Mouse (Mus musculus) cerebellum, adult (tissue): Measurements from ENCODE around the gene Fbln1.

Experiments used
- ATAC-seq: cut with Nextera tagmentation; 2 replicates; pipeline ENCODE4 v1.9.2; 2017; ENCODE audit warnings: mild to moderate bottlenecking, moderate library complexity, mixed read lengths; ENCODE audit not compliant: insufficient number of reproducible peaks, low FRiP score, low TSS enrichment

Fbln1 gene

DNA sequence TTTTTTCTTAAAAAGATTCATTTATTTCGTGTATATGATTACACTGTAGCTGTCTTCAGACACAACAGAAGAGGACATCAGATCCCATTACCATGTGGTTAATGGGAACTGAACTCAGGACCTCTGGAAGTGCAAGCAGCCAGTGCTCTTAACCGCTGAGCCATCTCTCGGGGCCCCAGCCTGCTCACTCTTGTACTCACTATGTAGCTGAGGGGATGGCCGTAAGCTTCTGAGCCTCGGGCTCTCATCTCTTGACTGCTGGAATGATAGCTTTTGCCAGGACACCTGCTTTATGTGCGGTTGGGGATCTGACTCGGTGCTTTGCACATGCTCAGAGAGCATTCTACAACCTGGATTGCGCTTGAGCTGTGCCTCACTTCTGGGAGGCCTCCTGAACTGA lies 1.4 kb upstream of the Fbln1 start:
- ATAC-seq = no peak

DNA sequence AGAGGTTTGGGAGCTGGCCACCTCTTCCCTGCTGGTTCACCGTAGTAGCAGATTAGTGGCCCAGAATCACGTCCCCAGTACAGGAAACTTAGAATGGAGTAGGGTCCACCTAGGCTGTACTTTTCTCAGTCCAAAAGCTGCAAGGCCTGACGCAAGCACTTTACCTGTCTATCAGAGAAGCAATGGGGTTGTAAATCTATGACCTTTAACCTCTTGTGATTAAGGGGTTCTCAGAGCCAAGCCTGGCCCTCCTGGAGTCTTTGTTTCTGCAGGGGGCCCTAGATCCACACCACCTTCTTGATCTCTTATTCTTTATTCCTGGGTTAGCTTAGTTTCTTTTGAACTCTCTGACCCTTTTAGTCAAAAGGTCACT lies 940 bp downstream of the Fbln1 start:
- ATAC-seq = no peak

DNA sequence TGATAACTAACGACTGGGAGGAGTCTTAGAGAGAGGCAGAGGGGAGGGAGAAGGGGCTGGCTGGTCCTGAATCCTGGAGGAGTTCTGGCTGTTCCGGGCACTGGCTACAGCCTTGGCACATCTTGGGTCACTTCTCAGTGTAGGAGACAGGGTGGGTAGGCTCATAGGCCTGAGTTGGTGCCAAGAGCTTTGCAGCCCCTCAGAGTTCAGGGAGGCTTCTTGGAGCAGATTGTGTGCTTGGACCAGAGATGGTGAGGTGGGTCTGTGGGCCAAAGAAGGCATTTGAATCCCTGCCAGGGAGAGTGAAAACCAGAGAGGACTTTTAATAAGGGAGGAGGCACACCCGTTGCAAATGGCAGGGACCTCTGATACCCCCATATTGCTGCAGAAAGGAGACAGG lies 1.3 kb downstream of the Fbln1 start:
- no peak for ATAC-seq

DNA sequence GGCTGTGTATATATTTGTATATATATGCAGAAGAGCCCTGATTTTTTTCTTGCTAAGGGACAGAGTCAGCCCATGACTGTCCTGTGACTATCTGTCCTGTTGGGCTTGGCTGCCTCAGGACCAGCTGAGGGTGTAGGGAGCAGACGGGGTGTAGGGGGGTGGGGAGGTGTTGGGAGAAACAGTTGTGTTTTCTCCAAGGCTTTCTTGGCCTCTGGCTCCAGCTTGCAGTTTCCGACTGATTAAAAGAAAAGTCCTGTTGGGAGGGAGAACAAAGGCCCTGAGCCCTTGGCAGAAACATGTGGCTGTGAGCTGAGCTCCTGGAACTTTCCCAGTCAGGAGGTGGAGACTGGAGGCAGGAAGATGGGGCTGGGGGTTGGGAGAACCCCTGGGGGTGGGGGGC lies 2.0 kb downstream of the Fbln1 start:
- no peak for ATAC-seq

DNA sequence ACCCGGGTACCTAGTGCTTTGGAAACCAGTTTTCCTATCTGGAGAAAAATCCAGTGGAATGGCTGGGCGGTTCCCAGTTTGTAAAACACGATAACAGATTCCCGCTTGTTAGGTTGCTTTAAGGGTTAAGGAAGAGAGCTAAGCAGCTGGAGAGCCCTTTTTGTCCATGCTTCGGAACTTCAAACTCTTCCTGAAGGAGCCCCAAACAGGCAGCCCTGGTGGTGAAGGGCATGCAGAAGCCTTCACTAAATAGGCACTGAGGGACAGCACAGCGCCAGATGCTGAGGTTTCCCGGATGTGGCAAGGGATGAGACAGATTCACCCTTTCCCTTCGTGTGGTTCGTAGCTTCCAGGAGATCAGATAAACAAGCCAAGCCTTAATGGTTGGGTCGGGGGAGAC lies 2.6 kb downstream of the Fbln1 start:
- ATAC-seq = no peak

DNA sequence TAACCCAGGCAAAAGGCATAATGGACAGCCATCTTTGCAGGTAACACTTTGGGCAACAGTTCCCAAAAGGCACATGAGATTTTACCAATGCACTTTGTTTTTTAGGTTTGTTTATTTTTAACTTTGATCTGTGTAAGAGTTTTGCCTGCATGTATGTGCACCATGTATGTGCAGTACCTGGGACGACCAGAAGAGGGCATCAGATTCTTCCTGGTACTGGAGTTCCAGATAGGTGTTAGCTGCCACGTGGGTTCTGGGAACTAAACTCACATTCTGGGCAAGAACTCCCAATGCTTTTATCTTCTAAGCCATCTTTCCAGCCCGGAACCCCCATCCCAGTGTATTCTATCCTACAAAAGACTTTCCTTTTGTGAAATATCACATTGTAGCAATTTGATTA lies 3.6 kb downstream of the Fbln1 start:
- no peak for ATAC-seq

DNA sequence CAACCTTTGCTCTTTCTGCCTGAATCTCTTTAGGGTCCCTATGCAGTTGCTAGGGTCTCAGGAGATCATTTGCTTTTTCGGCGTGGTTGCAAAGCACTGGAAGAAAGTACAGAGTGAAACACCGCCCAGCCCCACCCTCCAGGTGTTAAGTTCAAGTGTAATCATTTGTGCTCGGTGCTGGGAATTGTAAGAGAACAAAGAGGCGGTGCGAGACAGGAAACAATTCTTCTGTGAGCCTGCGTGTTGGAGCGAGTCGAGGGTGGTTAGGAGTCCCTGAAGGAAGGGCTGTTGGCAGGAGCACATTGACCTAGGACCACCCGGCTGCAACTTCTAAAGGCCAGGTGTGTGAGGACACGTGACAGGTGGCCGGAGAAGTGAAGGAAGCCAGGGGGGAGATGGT lies 4.9 kb downstream of the Fbln1 start:
- ATAC-seq = no peak

DNA sequence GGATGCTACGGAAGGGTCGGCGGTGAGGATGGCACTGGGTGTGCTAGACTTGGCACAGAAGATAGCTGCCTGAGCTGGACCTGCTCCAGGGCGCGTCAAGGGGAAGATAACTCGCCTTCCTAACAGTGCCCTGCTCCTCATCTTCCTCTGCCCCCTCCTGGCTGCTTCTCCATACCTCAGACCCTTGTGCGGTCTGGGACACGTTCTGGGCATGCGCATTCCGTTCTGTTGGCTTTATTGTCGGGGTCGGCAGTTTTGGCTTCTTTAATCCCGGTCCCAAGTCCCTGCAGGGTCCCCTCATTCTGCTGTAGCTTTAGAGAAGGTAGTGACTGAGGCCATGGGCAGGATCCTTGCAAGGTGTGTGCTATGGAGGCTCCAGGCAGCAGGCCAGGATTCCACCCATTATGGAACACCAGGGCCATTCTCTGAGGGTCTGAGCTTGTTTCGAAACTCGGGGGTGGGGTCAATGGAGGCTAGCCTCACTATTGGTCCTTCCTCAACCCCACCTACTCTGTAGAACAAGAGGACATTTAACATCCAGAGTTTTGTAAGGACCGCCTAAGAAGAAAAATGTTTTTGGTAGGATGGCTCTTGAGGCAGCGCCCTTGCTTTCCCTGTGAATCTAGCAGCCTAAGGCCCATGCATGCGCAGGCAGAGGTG lies 5.5 kb downstream of the Fbln1 start:
- ATAC-seq = no peak

DNA sequence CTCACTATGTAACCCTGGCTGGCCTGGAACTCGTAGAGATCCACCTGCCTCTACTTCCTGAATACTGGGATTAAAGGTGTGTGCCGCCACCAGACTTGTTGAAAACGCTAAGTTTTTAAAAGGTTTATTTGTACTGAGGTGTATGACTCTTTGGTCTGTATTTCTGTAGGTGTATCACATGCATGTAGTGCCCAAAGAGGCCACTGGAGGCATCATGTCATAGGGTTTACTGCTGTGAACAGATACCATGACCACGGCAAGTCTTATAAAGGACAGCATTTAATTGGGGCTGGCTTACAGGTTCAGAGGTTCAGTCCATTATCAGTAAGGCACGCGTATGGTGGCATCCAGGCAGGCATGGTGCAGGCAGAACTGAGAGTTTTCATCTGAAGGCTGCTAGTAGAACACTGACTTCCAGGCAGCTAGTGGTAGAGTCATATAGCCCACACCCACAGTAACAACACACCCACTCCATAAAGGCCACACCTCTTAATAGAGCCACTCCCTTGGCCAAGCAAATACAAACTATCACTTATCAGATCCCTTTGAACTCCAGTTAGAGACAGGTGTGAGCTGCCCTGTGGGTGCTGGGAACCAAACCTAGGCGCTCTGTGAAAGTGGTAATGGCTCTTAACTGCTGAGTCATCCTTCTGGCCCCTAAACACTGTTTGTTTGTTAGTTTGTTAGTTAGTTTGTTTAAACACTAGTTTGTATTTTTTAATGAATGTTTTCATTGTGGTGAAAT lies 10.5 kb downstream of the Fbln1 start:
- ATAC-seq = no peak

DNA sequence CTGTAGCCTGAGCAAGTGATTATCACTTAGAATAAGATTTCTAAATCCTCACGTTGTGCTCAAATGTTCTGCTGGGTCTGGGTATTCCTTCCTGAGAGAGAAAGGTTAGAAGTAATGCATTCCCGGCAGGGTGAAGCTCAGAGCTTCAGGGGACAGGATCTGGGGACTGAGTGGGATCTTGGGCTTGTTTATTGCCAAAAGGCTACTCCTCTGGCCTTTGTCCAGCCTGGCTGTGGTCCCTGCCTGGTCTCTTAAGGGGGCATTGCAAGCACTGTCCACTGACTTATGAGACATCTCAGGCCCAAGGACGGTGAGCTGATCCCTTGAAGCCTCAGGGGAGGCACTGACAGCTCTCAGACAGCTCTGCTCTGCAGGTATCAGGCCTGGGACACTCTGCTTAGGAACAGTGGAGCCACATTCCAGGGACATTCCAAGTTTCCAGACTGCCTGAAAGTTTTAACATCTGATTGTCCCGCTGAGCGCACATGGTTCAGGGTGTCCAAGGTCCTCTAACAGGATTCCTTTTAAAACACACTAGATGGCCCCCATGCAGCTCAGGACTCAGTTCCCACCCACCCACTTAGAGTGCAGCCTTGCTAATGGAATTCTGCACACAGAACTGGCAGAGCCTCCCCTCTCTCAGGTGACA lies 13.0 kb downstream of the Fbln1 start:
- no peak; the same call in 1 of the 2 replicates for ATAC-seq

DNA sequence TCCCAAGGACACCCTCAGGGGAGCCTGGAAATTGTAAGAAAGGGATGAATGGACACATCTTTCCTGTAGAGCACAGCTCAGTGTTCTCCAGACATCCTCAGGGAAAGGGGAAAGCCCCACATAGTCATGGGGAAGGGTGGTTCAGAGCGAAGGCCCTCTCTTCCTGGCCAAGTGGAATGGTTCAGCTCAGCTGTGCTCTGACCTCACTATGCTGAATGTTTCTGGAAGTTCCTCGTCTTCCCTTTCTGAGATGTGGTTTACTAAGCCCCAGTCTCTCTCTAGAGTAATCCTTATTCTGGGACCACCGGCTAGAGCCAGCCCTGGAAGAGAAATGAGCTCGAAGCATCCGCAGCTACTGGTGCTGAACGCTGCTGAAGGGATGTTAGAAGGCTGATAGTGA lies 14.6 kb downstream of the Fbln1 start:
- no peak for ATAC-seq

DNA sequence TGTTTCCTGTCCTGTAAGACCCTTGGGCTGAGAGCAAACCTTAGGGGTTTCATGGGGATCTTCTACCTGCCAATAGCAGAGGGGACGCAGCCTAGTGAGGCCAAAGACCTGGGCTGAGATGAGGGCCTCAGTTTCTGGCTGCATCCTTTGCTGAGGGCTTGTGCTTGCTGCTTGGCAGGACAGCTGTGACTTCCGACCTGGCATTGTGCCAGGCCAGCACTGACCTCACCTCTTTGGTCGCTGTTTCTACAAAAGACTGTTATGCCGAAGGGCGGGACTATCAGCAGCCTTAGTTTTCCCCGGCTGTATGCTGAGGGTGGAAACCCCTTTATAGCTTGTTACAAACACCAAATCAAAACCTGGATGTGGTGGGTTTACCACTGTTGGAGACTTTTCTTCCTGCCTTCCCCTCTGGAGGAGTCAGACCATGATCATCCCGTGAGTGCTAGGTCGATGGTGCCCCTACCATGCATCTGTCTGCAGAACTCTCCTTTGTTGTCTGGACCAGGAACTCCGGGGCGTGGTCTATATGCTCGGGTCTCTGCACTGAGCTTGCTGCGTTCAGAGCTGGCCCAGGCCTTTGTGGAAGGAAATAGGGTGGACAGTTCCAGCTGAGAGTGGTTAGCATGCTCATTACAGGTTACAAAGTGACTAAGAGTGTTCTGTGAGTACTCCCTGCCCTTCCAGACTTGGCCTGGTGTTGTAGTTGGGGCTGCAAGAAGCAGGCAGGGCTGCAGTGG lies 15.5 kb downstream of the Fbln1 start:
- ATAC-seq = no peak

DNA sequence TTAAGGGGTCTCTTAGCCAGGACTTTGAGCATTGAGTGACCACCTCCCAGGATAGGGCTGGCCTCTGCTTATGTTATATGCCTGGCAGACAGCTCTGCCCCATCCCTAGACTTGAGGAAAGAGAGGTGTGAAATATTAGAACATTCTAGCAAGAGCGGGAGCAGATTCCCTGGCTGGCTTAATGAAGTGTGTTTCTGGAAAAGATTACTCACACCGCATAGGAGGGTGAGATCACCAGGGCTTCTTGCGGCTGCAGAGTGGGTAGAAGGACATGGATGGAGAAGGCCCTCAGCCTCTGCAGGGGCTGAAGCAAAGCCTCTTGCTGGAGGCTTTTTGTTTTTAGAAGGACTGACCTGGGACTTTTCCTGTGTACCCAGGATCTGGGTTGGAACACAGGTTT lies 19.9 kb downstream of the Fbln1 start:
- no peak for ATAC-seq

DNA sequence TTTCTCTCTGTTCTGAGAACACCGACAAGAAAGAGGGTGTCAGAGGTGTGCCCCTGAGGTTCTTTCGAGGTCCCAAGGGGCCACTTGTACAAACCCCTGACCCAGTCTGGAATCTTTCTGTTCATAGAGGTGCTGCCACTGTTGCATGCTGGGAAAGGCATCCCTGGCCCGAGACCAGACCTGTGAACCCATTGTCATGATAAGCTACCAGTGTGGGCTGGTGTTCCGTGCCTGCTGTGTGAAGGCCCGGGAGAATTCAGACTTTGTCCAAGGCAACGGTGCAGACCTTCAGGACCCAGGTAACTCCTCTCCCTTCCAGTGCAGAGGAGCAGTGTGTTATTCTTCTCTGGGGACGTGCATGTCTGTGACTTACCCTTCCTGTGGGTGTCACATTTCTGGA lies 21.1 kb downstream of the Fbln1 start:
- no peak for ATAC-seq

DNA sequence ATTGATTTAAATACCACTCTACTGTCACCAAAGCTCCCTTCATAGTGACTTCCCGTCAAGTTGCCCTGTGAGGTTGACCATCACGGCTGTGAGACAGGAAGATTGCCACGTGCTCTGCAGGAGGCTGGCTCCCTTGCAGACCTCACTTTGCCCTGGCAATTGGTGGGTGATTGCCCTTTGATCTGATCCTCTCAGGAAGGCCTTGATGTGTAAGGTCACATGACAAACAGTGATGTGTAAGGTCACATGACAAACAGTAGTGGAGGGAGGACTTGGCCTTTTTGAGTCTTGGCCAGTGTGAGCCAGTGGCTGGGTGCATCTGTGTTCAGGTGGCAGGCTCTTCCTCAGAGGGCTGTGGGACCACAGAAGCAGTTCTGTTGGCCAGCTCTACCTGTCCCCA lies 22.8 kb downstream of the Fbln1 start:
- no peak for ATAC-seq

DNA sequence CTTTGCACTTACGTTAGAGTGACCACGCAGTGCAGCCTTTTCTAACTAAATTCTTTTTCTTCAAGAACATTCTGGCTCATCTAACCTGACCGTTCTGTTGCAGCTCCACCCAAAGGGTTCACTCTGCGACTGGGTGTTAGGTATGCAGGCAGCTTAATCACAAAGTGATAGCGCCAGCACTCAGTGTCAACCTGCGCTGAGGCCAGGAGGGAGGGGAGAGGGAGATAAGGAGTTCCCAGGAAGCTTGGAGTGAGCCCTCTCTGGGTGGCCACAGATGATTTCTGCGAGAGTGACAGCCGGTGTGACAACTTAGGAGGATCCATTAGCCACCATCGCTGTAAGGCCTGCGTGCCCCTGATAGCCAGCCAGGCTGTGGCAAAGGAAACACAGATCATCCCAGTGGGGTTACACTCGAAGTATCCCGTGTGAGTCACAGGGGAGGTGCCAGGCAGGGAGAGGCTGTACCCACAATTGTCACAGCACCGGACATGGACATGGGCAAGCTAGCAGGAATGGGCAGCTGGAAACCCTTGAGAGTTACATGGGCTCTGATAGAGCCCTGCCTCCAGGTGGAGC lies 24.3 kb downstream of the Fbln1 start:
- ATAC-seq = no peak

DNA sequence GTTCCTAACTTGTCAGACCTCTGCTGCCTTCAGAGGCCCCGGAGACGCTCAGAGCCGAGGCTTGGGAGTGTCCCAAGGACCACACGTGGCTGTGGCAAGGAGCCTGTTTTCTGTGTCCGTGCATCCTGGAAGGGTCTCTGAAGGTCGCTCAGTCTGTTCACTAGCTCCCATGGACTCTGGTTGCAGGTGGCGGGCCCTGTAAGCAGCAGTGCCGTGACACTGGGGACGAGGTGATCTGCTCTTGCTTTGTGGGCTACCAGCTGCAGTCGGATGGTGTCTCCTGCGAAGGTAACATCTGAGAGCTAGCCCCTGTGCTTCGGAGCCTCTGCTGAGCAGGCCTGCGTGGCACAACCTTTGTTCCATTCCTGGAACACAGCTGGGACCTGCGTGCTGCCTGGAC lies 24.9 kb downstream of the Fbln1 start:
- no peak for ATAC-seq

DNA sequence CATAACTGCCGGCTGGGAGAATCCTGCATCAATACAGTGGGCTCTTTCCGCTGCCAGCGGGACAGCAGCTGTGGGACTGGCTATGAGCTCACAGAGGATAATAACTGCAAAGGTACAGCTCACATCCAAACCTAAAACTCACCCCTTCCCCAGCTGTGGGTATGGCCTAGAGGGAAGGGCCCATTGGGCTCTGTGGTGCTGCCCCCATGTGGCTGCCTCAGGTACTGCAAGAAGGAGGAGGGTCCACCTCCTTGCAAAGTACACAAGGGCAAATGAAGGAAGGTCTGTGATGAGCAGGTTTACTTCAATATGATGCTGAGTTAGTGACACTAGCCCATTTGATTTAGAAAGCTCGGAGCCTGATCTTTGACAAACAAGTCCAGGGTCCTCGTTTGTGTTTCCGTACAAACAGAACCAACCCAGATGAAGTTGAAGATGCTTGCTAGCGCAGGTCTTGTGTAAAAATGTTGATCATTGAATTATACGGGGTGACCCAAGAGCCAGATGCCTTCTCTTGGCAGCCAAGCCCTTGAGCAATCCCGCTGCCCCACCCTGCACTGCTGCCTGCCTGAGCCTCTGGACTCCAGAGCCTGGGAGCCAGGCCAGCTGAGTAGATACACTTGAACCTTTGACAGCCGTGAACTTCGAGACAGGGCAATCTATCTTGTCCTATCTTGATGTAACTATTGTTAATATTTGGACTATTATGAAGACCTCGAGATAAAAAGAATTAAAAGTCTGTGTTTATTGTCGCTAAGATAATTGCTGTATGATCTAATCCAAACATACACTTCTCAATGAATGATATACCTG lies 25.9 kb downstream of the Fbln1 start:
- ATAC-seq = no peak

DNA sequence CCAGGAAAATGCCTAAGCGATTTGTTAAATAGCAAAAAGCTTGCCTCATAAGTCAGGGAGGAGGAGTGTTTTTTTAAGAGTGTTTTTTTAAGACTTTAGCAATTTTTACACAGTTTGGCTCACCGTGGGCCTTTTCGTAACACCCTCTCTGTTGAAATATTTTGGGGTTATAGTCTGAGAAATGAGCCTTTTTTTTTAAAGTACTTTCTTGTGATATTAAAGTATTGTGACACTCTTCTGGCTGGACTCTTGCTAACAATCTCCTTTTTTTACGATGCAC lies 26.4 kb downstream of the Fbln1 start:
- no peak for ATAC-seq

DNA sequence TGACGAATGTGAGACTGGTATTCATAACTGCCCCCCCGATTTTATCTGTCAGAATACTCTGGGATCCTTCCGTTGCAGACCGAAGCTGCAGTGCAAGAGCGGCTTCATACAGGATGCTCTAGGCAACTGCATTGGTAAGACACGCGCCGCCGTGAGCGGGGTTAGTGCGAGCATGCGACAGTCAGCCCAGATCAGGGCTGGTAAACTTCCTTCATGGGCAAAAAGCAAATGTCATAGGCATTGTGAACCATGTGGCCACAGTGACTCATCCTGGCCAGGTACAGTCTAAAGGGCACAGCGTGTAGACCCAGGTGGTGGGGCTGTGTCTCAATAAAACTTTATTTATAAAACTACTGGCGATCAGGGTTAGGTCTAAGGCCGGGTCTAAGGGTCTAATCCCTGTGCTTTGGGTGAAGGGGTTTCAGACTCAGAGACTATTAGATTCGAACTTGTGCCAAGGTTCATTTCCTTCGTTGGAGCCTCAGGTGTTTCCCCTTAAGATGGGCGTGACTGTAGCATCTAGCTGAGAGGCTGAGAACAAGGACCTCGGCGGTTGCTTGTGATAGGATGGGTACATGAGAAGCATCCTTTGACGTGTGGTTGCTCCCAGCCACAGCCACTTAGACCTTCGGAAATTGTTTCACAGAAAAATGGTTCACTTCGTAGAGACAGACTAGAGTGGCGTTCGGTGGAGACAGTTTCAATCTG lies 26.9 kb downstream of the Fbln1 start:
- ATAC-seq = no peak
